Mouse (Mus musculus): ENCODE results near the gene Slc22a20. TPM values are rescaled to one million over a fixed set of nuclear protein-coding genes. Genes with fewer than 3 reads are reported as not detected.

Slc22a20 gene
- total RNA-seq, 2 experiments from 2014 or later = not detected

- DNase-seq (ENCODE audit: extremely low spot score in 1 of 2, low spot score in 2 of 2) = no peak
- intact Hi-C loops (cut with DNase I) = loop anchor here (1.0 kb wide), 1 partner anchor 32 kb away; the partner anchor contains the start of gene Cdc42ep2
Observed at GRCm38 (mm10) chr19:5955704-5956670, 30.0 kb downstream of the Slc22a20 start.

GRCm38 (mm10) chr19:5954936-5955335 is 31.0 kb downstream of the Slc22a20 start:
- intact Hi-C loops (cut with DNase I) = no loop called here
- no peak for DNase-seq (ENCODE audit: extremely low spot score in 1 of 2, low spot score in 2 of 2)

GRCm38 (mm10) chr19:5954031-5954710 is 31.8 kb downstream of the Slc22a20 start:
- intact Hi-C loops (cut with DNase I) = no loop called here
- no peak for DNase-seq (ENCODE audit: extremely low spot score in 1 of 2, low spot score in 2 of 2)

- intact Hi-C loops (cut with DNase I) = no loop called here
- no peak for DNase-seq (ENCODE audit: extremely low spot score in 1 of 2, low spot score in 2 of 2)
Observed at GRCm38 (mm10) chr19:5953201-5953770, 32.7 kb downstream of the Slc22a20 start.

- intact Hi-C loops (cut with DNase I) = no loop called here
Observed at GRCm38 (mm10) chr19:5952071-5952691, 33.8 kb downstream of the Slc22a20 start.

GRCm38 (mm10) chr19:5951631-5952030 is 34.3 kb downstream of the Slc22a20 start:
- intact Hi-C loops (cut with DNase I) = no loop called here
- DNase-seq (ENCODE audit: extremely low spot score in 1 of 2, low spot score in 2 of 2) = no peak

More at GRCm38 (mm10) chr19:5952071-5952691, 33.8 kb downstream of the Slc22a20 start:
- peak in 1 of 2 experiments; percentile 73 for DNase-seq (ENCODE audit: extremely low spot score in 1 of 2, low spot score in 2 of 2)

GRCm38 (mm10) chr19:5950218-5950617 is 35.7 kb downstream of the Slc22a20 start:
- intact Hi-C loops (cut with DNase I) = no loop called here
- no peak for DNase-seq (ENCODE audit: extremely low spot score in 1 of 2, low spot score in 2 of 2)

- peak in 1 of 2 experiments; percentile 71 for DNase-seq (ENCODE audit: extremely low spot score in 1 of 2, low spot score in 2 of 2)
- intact Hi-C loops (cut with DNase I) = no loop called here
Observed at GRCm38 (mm10) chr19:5945891-5946290, 40.1 kb downstream of the Slc22a20 start.

GRCm38 (mm10) chr19:5945027-5945426 is 40.9 kb downstream of the Slc22a20 start:
- no peak for DNase-seq (ENCODE audit: extremely low spot score in 1 of 2, low spot score in 2 of 2)
- intact Hi-C loops (cut with DNase I) = no loop called here

GRCm38 (mm10) chr19:5944145-5944544 is 41.8 kb downstream of the Slc22a20 start:
- DNase-seq (ENCODE audit: extremely low spot score in 1 of 2, low spot score in 2 of 2) = no peak
- intact Hi-C loops (cut with DNase I) = no loop called here

GRCm38 (mm10) chr19:5943404-5943803 is 42.5 kb downstream of the Slc22a20 start:
- intact Hi-C loops (cut with DNase I) = no loop called here
- DNase-seq (ENCODE audit: extremely low spot score in 1 of 2, low spot score in 2 of 2) = no peak

- DNase-seq (ENCODE audit: extremely low spot score in 1 of 2, low spot score in 2 of 2) = no peak
- intact Hi-C loops (cut with DNase I) = no loop called here
Observed at GRCm38 (mm10) chr19:5942581-5942980, 43.4 kb downstream of the Slc22a20 start.

GRCm38 (mm10) chr19:5940656-5941055 is 45.3 kb downstream of the Slc22a20 start:
- DNase-seq (ENCODE audit: extremely low spot score in 1 of 2, low spot score in 2 of 2) = no peak
- intact Hi-C loops (cut with DNase I) = no loop called here

- peak; percentile 34 to 88 for DNase-seq (ENCODE audit: extremely low spot score in 1 of 2, low spot score in 2 of 2)
- intact Hi-C loops (cut with DNase I) = no loop called here
Observed at GRCm38 (mm10) chr19:5940173-5940572, 45.8 kb downstream of the Slc22a20 start.

- intact Hi-C loops (cut with DNase I) = no loop called here
- DNase-seq (ENCODE audit: extremely low spot score in 1 of 2, low spot score in 2 of 2) = no peak
Observed at GRCm38 (mm10) chr19:5939715-5940114, 46.2 kb downstream of the Slc22a20 start.

GRCm38 (mm10) chr19:5938516-5938915 is 47.4 kb downstream of the Slc22a20 start:
- intact Hi-C loops (cut with DNase I) = no loop called here

GRCm38 (mm10) chr19:5937836-5938406 is 48.0 kb downstream of the Slc22a20 start:
- intact Hi-C loops (cut with DNase I) = no loop called here
- no peak for DNase-seq (ENCODE audit: extremely low spot score in 1 of 2, low spot score in 2 of 2)

More at GRCm38 (mm10) chr19:5938516-5938915, 47.4 kb downstream of the Slc22a20 start:
- DNase-seq (ENCODE audit: extremely low spot score in 1 of 2, low spot score in 2 of 2) = no peak

- intact Hi-C loops (cut with DNase I) = no loop called here
- no peak for DNase-seq (ENCODE audit: extremely low spot score in 1 of 2, low spot score in 2 of 2)
Observed at GRCm38 (mm10) chr19:5937095-5937835, 48.7 kb downstream of the Slc22a20 start.
